Mouse (Mus musculus) c-Kit-positive CD71-negative TER-119-negative erythroid progenitor cells, embryonic 14.5 days (primary cell): ENCODE data around the gene Hsd11b1.
A peak's percentile ranks its signal among the peaks of the same experiment; 100 is the strongest.

Experiments used
- DNase-seq: peaks from one replicate; pipeline ENCODE4 v3.0.0-alpha.2; 2013; ENCODE audit warnings: low read depth

Gene Hsd11b1

DNA sequence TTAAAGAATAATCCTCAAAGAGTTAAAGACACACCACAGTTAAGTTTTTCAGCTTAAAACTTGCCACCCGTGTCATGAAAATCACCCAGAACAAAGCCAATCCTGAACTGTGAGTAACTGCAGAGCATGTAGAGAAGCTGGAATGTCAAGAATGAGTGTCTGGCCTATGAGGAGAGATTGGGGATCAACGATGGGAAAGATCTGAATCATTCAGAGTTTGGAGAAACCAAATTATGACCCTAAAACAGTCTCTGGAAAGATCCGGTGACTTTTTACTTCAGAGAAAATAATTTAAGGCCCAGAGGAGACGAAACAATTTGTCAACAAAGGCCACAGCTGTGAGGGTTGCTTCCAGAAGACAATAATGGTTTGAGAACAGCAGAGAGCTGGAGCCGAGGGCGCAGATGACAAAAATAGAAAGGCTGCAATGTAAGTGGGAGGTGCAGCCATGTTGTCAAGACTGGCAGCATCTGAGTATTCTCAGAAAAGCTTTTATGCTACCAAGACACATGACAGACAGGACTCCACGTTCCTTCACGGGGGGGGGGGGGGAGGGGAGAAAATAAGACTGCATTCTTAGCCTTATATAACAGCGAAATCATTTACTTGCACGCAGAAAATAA lies 20.2 kb downstream of the Hsd11b1 start:
- DNase-seq, result no peak

DNA sequence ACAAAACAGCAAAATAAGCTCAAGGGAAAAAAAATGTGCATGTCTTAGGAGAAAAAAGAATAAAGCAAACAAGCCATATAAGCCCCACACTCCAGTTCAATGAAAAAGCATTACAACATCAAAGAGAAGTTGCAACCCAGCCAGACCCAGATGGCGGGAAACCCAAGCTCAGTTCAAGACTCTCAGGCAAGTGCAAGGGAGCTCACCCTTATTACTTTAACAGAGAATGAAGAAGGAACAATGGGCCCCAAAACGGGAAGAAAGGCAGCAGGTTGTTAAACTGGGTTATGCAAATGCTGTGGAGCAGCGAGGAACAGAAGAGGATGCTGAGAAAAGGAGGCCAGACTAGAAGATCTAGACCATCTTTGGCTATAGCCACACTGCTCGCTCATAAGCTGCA lies 21.0 kb downstream of the Hsd11b1 start:
- DNase-seq, result no peak

DNA sequence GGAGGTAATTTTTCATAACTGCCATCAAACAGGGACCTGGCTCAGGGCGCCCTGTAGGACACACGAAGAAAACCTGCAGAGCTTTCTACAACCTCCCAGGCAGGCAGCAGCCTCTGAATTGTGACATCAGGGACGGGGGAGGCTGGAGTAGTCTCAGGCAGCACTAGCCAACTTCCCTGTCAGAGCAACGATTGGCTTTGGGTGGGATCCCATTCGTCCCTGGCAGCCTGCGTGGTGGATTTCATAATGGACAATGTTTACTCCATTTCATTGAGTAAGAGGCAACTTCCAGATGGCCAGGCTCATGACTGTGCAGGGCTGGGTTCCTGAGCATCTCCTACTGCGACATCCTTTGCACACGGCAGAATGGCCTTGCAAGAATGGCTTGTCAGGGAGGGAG lies 21.6 kb downstream of the Hsd11b1 start:
- no peak for DNase-seq

DNA sequence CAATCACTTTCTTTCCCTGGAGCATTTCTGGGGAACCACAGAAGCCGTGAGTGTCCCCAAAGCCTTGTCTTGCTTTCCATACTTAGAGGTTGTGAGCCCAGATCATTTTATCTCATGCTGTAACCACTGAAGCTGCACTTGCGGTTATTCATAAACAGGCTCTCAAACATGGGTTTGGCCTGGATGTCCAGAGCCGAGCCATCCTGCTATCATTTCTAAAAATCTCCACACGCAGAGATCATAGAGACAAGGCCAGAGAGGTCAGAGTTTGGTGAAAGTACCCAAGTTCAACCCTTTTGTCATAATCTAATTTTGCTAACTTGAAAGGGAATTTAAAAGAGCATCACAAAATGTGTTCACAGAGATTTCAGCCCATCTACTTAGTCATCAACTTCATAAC lies 22.4 kb downstream of the Hsd11b1 start:
- DNase-seq, result no peak

DNA sequence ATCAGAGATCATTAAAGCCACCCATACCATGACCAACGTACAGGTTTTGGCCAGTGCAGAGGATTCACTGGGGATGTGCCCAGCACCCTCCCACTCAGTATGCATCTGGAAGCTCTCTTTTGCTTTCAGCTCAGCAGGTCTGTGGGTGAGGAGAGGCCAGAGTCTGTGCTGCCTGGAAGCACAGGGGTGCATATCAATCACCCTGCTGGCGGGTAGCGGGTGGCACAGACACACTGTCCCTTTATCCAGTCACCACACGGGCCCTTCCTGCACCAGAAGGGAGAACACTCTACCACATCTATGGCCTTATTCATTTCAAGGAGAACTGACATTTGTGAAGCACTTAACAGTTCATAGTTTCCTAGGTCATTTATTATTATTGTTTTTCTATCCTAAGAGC lies 25.4 kb downstream of the Hsd11b1 start:
- DNase-seq, result no peak

DNA sequence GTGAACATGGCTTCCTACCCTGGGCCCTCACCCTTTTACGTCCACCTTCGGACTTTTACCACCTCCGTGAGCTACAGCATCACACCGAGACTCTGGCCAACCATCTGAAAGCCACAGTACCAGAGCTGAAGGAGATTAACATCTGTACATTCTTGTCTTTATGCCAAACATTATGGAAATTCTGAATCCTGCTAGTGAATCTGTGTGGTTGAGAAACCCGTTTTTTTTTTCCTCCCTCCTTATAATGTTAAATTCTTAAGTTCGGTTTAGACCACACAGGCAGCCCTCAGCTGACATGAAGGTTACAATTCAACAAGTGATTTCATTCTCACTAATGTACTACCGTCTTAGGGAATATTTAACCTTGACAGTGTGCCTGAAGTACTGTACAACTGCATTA lies 28.9 kb downstream of the Hsd11b1 start:
- no peak for DNase-seq

DNA sequence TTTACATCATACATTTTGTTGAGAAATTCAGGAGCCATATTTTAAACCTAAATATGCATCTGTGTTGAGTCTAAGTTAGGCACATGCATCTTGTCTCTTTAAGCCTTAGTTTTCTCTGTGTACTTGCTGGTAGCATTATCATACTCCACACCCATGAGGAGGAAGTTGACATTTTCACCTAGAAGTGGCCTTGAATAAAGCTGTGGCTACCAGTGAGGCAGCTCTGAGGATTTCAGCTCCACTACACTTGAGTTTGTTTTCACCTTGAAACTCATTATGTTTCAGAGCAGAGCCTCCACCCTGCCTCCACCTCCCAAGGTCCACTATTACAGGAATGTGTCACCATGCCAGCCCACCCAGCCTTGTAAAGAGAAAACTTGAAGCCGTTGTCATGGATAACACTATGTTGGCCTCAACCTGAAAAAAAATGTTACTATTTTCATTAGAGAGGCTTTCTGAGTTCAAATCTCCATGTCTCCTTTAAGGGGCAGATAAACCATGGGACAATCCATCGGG lies 29.7 kb downstream of the Hsd11b1 start:
- no peak for DNase-seq

DNA sequence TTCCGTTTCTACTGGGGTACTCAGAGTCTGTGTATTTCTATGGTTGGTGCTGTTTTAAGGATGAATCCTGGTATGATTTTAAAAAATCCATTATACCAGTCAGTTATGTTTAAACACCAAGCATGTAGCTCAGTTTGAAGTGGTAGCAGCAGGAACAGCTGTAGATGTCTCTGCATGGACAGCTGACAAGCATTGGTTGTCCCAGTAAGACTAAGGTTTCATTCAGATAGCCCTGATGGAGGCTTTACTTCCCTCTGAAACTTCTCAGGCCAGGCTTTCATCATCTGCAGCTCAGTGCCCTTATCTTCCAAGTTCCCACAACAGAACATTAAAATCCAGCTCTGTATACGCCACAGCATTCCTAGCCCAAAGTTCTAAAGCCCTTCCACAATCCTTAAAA lies 31.1 kb downstream of the Hsd11b1 start:
- DNase-seq, result no peak

DNA sequence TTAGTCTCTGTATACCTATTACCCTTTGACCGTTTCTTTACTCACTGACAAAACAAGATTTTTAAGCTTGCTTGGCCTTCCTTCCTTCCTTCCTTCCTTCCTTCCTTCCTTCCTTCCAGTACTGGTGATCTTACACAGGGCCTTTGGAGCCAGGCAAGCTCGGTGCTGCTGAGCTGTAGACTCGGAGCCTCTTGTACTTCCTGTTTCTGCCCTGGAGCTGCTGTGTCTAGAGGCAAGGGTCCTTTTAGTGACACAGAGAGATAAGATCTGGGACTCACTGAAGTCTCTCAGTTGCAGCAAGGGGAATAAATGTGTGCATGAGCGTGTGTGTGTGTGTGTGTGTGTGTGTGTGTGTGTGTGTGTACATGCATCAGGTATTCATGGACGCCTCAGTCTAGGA lies 32.9 kb downstream of the Hsd11b1 start:
- peak; percentile 10 for DNase-seq

DNA sequence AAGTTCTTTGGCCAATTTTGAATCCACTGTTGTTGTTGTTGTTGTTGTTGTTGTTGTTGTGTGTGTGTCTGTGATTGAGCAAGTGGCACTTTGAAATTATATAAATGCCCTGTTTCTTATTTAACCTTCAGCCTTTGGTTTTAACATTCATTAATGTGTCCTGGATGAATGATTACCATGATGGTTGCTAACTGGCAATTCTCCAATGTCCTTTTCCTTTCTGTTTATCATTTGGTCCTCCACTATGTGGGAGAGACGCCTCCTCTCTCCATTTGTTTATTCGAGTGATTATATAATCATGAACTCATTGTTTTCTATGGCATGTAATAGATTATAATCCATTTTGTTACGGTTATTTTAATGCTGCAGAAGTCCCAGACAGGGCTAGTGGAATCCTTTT lies 33.3 kb downstream of the Hsd11b1 start:
- DNase-seq, result no peak

DNA sequence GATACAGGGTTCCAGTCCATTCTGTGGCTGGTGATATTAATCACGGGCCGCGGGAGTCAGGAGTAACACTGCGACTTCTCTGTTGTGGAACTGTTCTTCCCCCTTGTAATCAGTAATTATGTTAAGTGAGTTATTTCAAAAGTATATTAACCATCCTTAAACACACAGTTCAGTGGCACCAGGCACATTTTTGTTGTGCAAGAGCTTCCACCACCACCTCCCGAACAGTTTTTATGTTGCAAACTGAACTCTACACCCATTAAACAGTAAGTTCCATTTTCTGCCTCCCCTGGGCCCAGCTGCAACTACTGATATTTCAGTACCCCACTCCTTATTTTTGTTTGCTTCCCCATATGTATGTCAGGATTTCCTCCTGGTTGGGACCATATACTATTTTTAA lies 34.3 kb downstream of the Hsd11b1 start:
- DNase-seq, result no peak

DNA sequence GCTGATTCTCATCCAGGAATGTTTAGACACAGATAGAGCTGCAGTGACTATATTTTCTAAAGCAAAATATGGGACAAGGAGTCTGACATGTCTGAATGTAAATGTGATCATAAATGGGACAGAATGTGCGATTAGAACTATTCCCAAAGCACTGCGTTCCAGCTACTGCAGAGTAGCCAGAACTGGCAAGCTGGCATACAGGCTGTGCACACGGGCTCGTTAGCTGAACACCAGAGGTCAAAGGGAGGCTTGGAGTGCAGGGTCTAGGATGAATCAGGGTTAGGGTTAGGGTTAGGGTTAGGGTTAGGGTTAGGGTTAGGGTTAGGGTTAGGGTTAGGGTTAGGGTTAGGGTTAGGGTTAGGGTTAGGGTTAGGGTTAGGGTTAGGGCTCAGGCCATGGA lies 36.3 kb downstream of the Hsd11b1 start:
- DNase-seq, result no peak

DNA sequence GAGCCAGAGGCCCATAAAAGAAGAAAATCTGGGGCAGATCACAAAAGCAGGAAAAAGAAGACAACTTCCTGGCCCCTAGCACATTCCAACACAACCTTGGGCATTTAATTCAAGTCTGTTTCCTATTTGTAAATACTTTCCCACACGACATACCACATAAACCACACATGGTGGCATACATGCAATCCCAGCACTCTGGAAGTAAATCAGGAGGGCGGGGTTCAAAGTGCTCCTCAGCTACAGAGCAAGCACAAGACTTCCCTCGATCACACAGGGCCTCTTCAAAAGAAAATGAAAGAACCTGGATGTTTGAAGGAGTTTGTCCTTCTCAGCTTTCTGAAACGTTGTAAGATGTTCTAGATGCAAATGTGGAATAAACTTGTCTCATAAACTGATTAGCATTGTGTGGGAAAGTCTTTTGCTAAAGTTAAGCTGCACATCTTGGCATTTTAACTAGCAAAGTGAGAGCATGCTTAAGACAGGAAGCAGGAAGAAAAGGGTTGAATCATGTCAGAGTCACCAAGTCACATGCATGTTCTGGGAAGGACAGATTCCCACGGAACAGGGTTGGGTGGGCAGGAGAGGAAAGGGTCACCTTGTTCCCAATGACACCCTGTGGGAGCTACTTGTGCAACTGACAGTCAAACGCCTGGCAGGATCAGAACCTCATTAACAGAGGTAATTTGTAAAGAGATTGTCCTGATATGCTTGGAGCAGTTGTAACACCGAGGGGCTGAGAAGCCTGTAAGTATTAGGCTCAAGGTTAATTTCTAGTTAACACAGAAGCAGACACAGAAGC lies 37.0 kb downstream of the Hsd11b1 start:
- DNase-seq, result no peak

DNA sequence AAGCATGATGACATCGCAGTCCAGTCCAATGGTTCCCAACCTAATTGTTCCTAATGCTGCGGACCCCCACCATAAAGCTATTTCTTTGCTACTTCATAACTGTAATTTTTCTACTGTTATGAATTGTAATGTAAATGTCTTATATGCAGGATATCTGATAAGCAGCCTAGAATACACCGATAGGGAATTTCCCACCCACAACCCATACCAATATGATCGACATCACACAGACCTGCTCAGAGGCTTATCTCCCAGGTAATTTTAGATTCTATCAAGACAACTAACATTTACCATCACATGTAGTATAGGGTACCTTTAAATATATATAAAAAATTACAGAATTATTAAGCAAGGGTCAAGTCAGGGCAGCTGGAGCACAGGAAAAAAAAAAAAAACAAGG lies 37.8 kb downstream of the Hsd11b1 start:
- DNase-seq, result no peak

DNA sequence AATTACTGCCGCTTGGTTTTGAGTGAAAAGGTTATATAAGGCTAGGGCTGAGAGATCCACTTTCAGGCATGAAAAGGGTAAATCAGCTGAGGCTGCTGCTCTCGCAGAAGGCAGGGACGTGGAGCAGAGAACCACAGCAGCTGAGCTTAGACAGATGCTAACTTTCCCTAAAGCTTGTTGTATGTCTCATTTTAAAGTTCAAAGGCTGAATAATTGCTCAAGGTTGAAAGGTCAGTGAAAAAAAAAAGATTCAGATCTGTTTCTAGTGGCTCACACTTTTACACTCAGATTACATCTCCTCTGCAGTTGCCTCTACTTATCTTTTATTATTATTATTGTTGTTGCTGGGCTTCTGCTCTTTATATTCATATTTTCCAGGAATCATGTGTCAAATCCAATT lies 38.3 kb downstream of the Hsd11b1 start:
- no peak for DNase-seq

DNA sequence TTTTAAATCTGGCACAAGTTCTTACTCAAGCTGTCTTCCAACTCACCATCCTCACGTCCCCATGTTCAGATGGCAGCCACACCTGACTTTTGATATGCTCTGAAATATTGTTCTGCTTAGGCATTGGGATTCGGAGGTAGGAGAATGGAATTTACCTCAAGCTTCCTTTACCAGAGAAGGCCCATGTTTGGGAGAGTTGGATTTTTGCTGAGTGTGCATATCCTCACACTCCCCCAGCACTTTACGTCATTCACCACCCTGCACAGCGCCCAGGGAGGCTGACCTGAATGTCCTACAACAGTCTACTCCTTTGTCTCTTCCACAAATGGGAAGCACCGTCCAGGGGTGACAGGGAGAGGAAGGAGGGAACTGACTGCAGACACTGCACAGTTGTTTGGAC lies 43.5 kb downstream of the Hsd11b1 start:
- no peak for DNase-seq

DNA sequence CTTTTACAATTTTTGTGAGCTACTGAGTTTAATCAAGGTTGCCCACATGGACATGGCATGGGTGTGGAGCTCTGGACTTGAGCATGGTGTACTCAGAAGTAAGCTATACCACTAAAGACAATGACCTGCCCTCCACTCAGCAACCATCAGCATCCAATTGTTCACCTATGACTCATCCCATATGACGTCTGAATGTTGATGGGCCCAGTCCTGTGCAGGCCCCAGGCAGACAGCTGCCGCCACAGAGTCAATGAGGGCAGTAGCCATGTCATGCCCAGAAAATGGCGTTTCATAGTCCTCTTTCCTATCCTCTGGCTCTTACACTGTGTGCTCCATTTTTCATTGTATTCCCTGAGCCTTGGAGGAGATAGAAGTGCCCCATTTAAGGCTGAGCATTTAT lies 47.9 kb downstream of the Hsd11b1 start:
- DNase-seq, result no peak

DNA sequence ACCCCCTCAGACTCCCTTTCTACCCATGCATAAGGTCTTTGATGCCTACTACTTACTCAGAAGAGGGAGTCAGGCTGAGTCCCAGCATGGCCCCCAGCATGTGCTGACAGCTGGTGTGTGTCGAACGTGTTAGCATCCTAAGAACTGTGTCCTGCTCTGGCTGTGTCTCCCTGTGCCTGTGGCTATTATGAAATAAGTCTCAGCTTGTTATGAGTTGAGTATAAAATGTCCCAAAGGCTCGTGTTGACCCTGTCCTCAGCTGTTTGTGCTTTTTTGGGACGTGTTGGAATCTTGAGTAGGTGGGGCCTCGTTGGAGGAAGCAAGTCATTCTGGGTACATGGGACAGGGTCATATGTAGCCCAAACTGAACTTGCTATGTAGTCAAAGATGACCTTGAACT lies 49.8 kb downstream of the Hsd11b1 start:
- DNase-seq, result no peak

DNA sequence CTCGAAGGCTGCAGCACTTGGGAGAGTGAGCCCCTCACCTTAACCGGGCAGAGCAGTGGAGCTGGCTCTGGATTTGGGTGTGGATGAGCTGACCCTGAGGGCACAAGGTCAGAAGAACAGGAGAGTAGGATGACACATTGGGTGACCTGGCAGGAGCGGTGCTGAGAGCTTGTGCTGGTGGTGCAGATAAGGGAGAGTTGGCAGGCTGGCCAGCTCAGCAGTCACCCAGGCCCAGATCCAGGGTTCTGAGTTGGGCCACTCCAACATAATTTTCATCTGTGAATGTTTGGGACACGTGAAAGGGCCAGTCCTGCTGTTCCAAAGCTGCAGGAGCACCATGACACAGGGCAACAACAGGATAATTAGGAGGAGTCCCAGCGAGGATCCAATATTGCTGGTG lies 52.5 kb downstream of the Hsd11b1 start:
- no peak for DNase-seq

DNA sequence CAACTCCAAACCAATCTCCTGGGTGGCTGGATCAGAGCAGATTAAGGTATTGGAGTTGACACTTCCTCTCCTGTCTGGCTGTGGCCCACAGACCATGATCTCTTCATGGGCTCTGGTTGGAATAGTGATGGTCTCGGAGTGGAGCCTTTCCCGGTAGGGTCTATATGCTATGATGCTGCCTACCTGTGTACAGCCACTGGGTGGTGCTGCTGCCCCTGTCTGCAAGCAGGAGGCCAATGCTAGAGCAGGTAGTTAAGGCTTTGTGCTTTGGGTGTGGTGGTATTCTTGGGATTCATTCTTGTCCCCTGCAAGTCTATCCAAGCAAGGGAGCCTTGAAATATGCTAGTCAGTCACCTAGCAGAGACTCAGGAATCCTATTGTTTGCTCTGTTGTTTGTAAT lies 55.7 kb downstream of the Hsd11b1 start:
- DNase-seq, result no peak

DNA sequence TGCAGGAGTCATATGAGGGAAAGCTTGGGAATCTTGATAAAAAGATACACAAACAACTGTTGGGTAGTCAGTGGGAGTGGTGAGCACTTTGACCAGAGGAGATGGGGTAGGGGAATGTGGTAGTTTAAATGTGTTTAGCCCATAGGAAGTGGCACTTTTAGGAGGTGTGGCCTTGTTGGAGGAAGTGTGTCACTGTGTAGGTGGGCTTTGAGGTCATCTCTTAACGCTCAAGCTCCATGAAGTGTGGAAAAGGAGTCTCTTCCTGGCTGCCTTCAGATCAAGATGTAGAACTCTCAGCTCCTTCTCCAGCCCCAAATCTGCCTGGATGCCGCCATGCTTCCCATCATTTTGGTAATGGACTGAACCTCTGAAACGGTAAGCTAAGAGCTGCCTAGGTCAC lies 56.4 kb downstream of the Hsd11b1 start, which contains the start of gene Lamb3:
TSS of gene Lamb3 (plus strand) at position 197 of the 400 bp plus-strand sequence.
- DNase-seq, result no peak

DNA sequence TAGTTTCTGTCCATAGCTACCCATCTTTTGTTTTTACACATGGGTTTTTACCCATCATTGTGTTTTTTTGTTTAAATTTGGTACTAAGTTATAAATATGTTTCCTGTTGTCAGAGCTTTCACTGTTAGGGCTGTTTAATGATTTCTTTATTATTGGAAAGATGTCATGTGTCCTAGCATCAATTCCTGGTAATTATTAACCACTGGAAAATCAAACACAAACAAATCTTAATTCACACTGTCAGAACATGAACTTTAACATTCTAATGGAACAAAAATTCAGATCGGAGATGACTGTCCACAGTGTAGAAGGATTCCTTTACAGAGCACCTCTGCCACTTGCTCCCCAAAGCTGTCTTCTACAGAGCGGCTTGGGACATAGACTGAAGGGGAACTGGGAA lies 58.4 kb downstream of the Hsd11b1 start:
- no peak for DNase-seq

DNA sequence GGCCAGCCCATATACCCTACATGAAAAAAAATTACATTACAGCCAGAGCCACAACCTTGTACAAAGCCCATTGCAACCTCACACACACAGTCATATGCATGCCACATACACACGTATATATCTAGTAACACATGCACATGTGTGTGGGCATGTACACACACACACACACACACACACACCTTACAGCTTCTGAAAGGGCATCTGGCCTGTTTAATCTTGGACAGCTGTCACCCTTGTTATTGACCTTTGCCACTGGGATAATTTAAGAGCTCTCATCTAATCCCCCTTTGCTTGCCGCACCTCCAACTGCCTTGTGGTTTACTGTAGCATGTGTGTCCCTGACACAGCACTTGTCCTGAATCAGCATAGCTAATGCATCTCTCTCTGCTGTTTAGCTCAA lies 60.1 kb downstream of the Hsd11b1 start:
- DNase-seq, result no peak

DNA sequence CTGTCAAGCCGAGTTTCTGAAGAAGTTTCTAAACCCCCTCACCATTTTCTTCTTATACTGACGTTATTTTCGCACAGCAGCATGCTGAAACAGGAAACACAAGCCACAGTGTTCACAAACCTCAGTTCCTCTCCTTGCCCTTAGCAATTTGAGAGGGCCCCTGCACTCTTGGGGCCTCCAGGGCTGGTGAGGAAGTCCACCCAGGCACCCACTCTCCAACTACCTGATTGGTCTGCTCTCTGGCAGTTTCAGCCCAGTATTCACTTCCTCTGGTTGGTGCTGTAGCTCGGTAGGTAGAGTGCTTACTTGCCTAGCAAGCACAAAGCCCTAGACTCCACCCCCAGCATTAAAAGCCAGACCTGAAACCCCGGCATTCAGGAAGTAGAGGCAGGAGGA lies 62.5 kb downstream of the Hsd11b1 start, which contains the start of gene Traf3ip3:
TSS of gene Traf3ip3 (minus strand) at position 321 of the 396 bp plus-strand sequence.
- peak; percentile 69 for DNase-seq
